Mouse (Mus musculus): ENCODE measurements at regions not wholly inside any gene's neighbourhood (a gene's known extent, or its start where the extent isn't known, plus 50 kb on each side); places are given as distances from the start of the nearest gene placed in this dataset.

DNA sequence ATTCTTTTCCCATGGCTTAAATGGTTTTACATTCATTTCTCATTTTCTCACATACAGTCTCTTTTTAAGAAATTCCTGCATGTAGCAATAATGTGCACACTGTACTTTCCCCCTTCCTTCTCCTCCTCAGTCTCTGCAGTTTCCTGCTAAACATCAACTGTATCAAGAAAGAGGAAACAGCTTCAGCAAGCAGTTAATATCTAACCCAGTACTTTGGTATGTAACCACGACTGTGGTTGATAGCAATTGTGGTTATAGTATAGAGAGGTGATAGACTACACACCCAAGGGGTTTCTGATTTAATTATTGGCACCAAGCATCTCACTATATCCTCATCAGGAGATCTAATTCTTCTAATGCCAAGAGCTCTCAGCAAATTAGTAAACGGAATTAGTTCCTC, 52.8 kb upstream of the Eci2 start:
- in situ Hi-C loops (cut with MboI, MseI): loop anchor here in 1 of 2 experiments (10.0 kb wide), 1 partner anchor 875 kb away; the partner anchor contains the start of gene Ppp1r3g

GRCm38 (mm10) chr13:35085386-35085785, 58.5 kb upstream of the Eci2 start:
- in situ Hi-C loops (cut with MboI, MseI): loop anchor here in 1 of 2 experiments (10.0 kb wide), 1 partner anchor 869 kb away; the partner anchor contains the start of gene Ppp1r3g

- in situ Hi-C loops (cut with MboI, MseI): loop anchor here in 1 of 2 experiments (10.0 kb wide), 1 partner anchor 867 kb away; the partner anchor contains the start of gene Ppp1r3g
These were observed 60.5 kb upstream of the Eci2 start for GRCm38 (mm10) chr13:35087246-35088040.

DNA sequence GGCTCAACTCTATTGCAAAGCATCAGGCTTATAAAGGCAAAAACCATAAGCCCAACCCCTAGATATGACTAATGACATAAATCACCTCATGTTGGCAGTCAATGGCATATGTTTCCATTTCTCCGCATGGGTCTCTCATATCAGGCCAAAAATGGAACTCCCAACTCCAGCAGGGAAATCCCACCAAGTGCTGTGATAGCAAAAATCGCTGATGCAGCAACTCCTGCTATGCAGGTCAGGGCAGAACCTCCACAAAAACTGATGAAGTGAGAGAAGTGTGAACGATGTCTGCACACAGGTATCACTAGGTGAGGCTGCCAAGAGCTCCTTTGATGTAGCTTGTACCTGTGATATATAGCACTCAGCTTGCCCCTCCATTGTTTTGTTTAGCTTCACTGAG, 64.3 kb upstream of the Eci2 start:
- in situ Hi-C loops (cut with MboI, MseI): no loop called here

- in situ Hi-C loops (cut with MboI, MseI): loop anchor here in 1 of 2 experiments (5.0 kb wide), 1 partner anchor 77 kb away; no protein-coding TSS in a partner anchor
These were observed 92.9 kb upstream of the Eci2 start for GRCm38 (mm10) chr13:35119782-35120181.

DNA sequence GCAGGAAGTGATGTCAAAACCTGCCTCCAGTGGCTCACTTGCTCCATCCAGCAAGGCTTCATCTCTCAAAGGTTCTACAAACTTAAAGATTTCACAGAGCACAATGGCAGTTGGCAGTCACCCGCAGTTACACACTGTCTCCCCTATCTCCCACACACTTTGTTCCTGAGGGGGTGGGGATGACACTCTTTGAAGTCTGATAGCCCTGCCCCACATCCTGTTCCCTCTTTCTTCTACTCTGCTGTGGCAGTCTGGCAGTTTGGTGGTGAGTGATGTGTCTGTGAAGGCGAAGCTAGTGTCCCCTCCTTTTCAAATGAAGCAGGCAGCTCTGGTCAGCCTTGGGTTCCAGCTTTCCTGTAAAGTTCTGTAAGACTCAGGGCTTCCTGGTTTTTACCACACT, 102.6 kb upstream of the Eci2 start:
- in situ Hi-C loops (cut with MboI, MseI): loop anchor here in 1 of 2 experiments (5.0 kb wide), 1 partner anchor 73 kb away; no protein-coding TSS in a partner anchor

DNA sequence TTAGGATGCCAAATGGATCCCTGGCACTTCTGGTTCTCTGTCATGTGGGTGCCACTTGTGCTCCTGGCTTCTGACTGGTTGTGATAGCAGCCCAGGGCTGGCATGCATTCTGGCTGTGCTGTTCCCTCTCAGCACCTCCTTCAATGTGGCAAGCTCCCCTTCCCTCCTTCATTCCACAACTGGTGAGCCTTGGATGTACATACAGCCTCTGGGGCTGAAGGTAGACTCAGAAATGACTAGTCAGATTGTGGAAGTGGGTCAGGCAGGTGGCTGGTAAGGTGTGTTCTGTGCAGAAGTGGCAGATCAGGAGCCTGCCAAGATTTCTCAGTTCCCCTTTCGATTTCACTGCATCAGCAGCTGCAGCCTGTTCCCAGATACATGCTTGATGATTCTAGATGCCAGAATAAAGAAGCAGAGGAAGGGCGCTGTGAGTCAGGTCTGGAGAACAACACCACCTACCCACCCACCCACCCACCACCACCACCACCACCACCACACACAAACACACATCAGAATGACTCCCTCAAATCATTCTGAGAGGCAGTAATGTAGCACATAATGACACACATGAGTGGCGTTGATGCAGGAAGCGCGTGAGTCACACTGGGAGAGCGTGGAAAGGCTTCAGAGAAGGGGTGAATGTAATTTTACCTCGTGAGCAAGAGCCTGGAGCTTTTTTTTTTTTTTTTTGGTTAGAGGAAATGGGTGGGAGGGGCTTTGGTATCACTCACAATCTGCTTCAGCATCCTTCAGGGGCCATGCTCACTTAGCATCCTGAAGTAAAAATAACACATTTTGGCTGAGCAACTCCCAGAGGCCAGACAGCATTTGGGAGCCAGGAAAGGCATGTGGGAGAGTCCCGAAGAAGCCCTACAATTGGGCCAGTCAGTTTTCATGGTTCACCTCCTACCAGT, 104.6 kb upstream of the Eci2 start:
- in situ Hi-C loops (cut with MboI, MseI): no loop called here

DNA sequence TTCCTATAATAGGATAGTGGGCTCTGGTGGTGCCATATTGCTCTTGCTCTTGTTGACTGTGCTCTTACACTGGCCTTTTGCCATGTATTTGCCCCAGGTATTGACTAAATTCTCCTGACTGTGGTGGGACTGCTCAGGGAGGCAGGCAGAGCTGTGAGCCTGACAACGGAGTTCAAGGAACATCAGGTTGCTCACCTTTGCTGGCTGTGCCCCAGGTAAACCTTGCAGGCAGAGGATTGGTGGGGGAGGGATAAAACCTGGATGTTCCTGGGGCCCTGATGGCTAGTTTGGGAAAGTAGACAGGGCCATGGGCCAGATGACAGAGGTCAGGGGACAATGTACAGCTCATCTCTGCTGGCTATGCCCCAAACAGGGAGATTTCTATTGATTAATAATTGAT, 124.7 kb upstream of the Eci2 start:
- in situ Hi-C loops (cut with MboI, MseI): no loop called here

DNA sequence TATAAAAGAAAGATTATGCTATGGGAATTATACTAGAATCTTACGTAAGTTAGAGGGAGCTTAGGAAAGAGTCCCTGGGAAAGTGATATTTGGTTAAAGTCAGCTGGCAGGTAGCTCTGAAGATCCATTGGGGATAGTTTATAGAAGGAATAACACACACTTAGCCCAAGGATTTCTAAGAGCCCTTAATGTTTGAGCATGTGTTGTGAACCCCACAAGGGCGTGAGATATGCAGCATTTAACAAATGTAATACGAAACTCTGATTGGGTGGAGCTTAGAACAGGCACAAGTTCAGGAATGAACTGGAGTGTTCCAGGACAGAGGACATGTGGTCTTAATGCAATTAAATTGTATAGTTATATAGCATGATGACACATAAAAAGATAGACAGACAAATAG, 132.6 kb upstream of the Eci2 start:
- in situ Hi-C loops (cut with MboI, MseI): no loop called here

GRCm38 (mm10) chr13:35160767-35161166, 133.9 kb upstream of the Eci2 start:
- in situ Hi-C loops (cut with MboI, MseI): no loop called here

GRCm38 (mm10) chr13:35166080-35166479, 139.2 kb upstream of the Eci2 start:
- in situ Hi-C loops (cut with MboI, MseI): loop anchor here in 1 of 2 experiments (5.0 kb wide), 1 partner anchor 1271 kb away; no protein-coding TSS in a partner anchor

- in situ Hi-C loops (cut with MboI, MseI): loop anchor here in 1 of 2 experiments (5.0 kb wide), 1 partner anchor 1270 kb away; no protein-coding TSS in a partner anchor
These were observed 140.1 kb upstream of the Eci2 start for GRCm38 (mm10) chr13:35166831-35167541.

- in situ Hi-C loops (cut with MboI, MseI): no loop called here
These were observed 144.8 kb upstream of the Eci2 start for GRCm38 (mm10) chr13:35171562-35172254.

DNA sequence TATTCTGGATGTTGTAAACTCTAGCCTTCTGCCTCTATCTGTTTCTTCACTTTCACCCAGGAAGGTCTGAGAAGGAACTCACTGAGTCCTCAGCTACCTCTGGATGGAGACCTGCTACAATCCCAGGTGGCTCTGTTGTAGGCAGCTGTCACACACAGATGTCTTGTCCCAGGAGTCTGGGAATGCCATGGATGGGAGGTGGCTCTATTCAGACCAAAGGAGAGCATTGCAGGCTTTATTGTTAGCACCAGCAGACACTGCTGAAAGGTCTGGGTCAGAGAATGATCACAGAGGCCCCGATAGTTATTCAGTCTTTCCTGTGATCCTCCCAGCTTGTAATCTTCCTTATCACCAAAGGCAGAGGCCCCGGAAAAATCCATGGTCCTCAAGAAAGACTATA, 146.6 kb upstream of the Eci2 start:
- in situ Hi-C loops (cut with MboI, MseI): no loop called here

DNA sequence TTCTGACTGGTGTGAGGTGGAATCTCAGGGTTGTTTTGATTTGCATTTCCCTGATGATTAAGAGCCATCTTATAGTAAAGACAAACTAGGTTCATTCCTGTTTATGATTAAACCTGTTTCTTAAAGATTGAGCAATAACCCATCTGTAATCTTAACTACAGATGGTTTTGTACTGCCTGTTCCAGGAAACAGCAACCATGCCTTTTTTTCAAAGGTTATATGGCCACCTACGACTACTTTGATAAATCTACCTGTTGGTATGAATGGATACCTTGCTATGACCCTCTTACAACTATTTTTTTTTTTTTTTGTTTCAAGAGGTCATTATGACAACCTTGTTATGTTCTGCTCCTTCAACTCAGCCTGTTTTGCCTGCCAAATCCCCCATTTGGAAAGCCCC, 148.7 kb upstream of the Eci2 start:
- in situ Hi-C loops (cut with MboI, MseI): no loop called here

DNA sequence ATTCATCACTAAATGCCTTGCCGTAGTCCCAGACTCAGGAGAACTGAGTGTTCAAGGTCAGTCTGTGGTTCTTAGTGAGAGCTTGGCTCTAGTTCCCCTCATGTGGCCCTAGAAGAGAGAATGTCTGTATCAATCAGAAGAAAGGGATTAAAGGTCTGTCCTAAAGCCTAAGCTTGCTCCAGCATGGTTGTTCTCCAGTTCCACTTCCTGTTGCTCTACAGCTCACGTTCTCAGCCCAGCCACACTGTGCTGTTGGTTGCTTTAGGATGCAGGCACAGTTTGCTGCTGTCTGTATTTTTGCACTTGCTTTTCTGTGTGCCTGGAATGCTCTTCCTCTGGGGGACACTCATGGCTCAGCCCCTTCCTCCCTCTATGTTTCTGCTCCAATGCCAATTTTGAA, 150.4 kb upstream of the Eci2 start:
- in situ Hi-C loops (cut with MboI, MseI): no loop called here

GRCm38 (mm10) chr13:35189028-35189711, 162.3 kb upstream of the Eci2 start:
- in situ Hi-C loops (cut with MboI, MseI): no loop called here

- in situ Hi-C loops (cut with MboI, MseI): loop anchor here in 1 of 2 experiments (5.0 to 25.0 kb wide), 2 partner anchors 75 to 2010 kb away; no protein-coding TSS in a partner anchor
These were observed 175.2 kb upstream of the Eci2 start for GRCm38 (mm10) chr13:35202069-35202468.

- in situ Hi-C loops (cut with MboI, MseI): loop anchor here in 1 of 2 experiments (25.0 kb wide), 1 partner anchor 2004 kb away; no protein-coding TSS in a partner anchor
These were observed 181.4 kb upstream of the Eci2 start for GRCm38 (mm10) chr13:35208319-35208718.

DNA sequence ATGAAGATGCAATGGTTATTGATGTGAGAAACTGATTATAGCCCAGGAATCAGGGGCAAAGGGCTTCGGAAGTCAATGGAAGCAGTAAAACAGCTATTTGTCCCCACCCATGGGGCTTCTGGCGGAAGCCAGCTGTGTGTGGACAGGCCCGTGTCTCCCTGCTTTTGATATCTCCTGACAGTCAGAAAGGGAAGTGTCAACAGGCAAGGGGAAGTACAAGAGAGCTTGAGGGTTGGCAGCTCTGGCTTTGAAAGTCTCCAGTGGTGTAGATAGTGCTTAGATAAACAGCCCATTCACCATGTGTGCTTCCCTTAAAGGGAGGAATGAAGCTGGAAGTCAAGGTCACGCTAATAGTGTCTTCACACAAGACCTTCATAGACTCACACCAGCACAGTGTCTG, 182.7 kb upstream of the Eci2 start:
- in situ Hi-C loops (cut with MboI, MseI): loop anchor here in 1 of 2 experiments (25.0 kb wide), 1 partner anchor 2003 kb away; no protein-coding TSS in a partner anchor
